Mouse (Mus musculus) adrenal gland, postnatal 25 days (tissue): ENCODE measurements at regions not wholly inside any gene's neighbourhood (a gene's known extent, or its start where the extent isn't known, plus 50 kb on each side); places are given as distances from the start of the nearest gene placed in this dataset.

ENCODE experiments used
- DNase-seq: peaks from one replicate; pipeline ENCODE4 v3.0.0; 2021; ENCODE audit warnings: mixed read lengths

GRCm38 (mm10) chr9:103813791-103814190 is 52.2 kb upstream of the Tmem108 start:
- DNase-seq = no peak

GRCm38 (mm10) chr9:103818998-103819397 is 57.4 kb upstream of the Tmem108 start:
- peak; percentile 20 for DNase-seq

GRCm38 (mm10) chr9:103821632-103822031 is 60.0 kb upstream of the Tmem108 start:
- DNase-seq = no peak

GRCm38 (mm10) chr9:103823491-103823890 is 61.9 kb upstream of the Tmem108 start:
- DNase-seq = no peak

- no peak for DNase-seq
Measured at GRCm38 (mm10) chr9:103841199-103841598, 79.6 kb upstream of the Tmem108 start.

- no peak for DNase-seq
Measured at GRCm38 (mm10) chr9:103843836-103844235, 82.2 kb upstream of the Tmem108 start.

- no peak for DNase-seq
Measured at GRCm38 (mm10) chr9:103845916-103846457, 84.3 kb upstream of the Tmem108 start.

- DNase-seq = no peak
Measured at GRCm38 (mm10) chr9:103847931-103848330, 86.3 kb upstream of the Tmem108 start.

GRCm38 (mm10) chr9:103849079-103849478 is 87.4 kb upstream of the Tmem108 start:
- no peak for DNase-seq

GRCm38 (mm10) chr9:103852691-103853090 is 91.1 kb upstream of the Tmem108 start:
- no peak for DNase-seq

- DNase-seq = no peak
Measured at GRCm38 (mm10) chr9:103860658-103861377, 99.2 kb upstream of the Tmem108 start.

- no peak for DNase-seq
Measured at GRCm38 (mm10) chr9:103862493-103862892, 100.9 kb upstream of the Tmem108 start.

- DNase-seq = no peak
Measured at GRCm38 (mm10) chr9:103867433-103868209, 106.0 kb upstream of the Tmem108 start.

- no peak for DNase-seq
Measured at GRCm38 (mm10) chr9:103869276-103869675, 107.6 kb upstream of the Tmem108 start.

GRCm38 (mm10) chr9:103872119-103872518 is 110.5 kb upstream of the Tmem108 start:
- no peak for DNase-seq

- no peak for DNase-seq
Measured at GRCm38 (mm10) chr9:103873876-103874275, 112.2 kb upstream of the Tmem108 start.

GRCm38 (mm10) chr9:103877851-103878250 is 116.2 kb upstream of the Tmem108 start:
- DNase-seq = no peak

GRCm38 (mm10) chr9:103892827-103893226 is 109.5 kb upstream of the Nphp3 start:
- no peak for DNase-seq

- DNase-seq = no peak
Measured at GRCm38 (mm10) chr9:103894376-103894775, 108.0 kb upstream of the Nphp3 start.

GRCm38 (mm10) chr9:103899311-103899710 is 103.0 kb upstream of the Nphp3 start:
- DNase-seq = no peak

- DNase-seq = no peak
Measured at GRCm38 (mm10) chr9:103911347-103911746, 91.0 kb upstream of the Nphp3 start.

GRCm38 (mm10) chr9:103915126-103915525 is 87.2 kb upstream of the Nphp3 start:
- no peak for DNase-seq

GRCm38 (mm10) chr9:103917771-103918170 is 84.6 kb upstream of the Nphp3 start:
- no peak for DNase-seq
